Mouse (Mus musculus) inflammation-experienced regulatory T-cells, adult 6 months (primary cell): ENCODE results near the gene Myocos. TPM values are rescaled to one million over a fixed set of nuclear protein-coding genes. Genes with fewer than 3 reads are reported as not detected.
A peak's percentile ranks its signal among the peaks of the same experiment; 100 is the strongest.
"Not testable (repeated sequence)": the region's sequence is repeated elsewhere in the genome, so short reads cannot be mapped to it uniquely, and the experiment has no call there.

Source experiments
- ATAC-seq: one replicate; pipeline ENCODE4 v1.8.0; 2017
- polyA plus RNA-seq, 3 experiments: library from polyadenylated mRNA; unstranded; fragments of 100-300 nt; shearing (Covaris generic); gene quantifications; one replicate each; pipeline ENCODE4 v1.2.1; 2017

Myocos gene
- polyA plus RNA-seq: not detected

GRCm38 (mm10) chr1:162658119-162658518 is at the start of gene Myocos:
Gene Myocos, minus strand, starts transcription at chr1:162658219.
- ATAC-seq: no peak

- no peak for ATAC-seq
Measured at GRCm38 (mm10) chr1:162700389-162701066, 42.5 kb upstream of the Myocos start.

- no peak for ATAC-seq
Measured at GRCm38 (mm10) chr1:162697866-162698265, 39.8 kb upstream of the Myocos start.

- no peak for ATAC-seq
Measured at GRCm38 (mm10) chr1:162693721-162694120, 35.7 kb upstream of the Myocos start.

- no peak for ATAC-seq
Measured at GRCm38 (mm10) chr1:162665486-162666174, 7.6 kb upstream of the Myocos start.

- peak; percentile 76 for ATAC-seq
Measured at GRCm38 (mm10) chr1:162664826-162665475, 6.9 kb upstream of the Myocos start.

- no peak for ATAC-seq
Measured at GRCm38 (mm10) chr1:162660276-162660860, 2.3 kb upstream of the Myocos start.

GRCm38 (mm10) chr1:162648416-162648815 is 9.6 kb downstream of the Myocos start:
- ATAC-seq: no peak

- ATAC-seq: no peak
Measured at GRCm38 (mm10) chr1:162646083-162646686, 11.8 kb downstream of the Myocos start.

GRCm38 (mm10) chr1:162643752-162644151 is 14.3 kb downstream of the Myocos start:
- ATAC-seq: no peak

- no peak for ATAC-seq
Measured at GRCm38 (mm10) chr1:162642591-162642990, 15.4 kb downstream of the Myocos start.

GRCm38 (mm10) chr1:162639861-162640260 is 18.2 kb downstream of the Myocos start:
- ATAC-seq: no peak

- ATAC-seq: no peak
Measured at GRCm38 (mm10) chr1:162639051-162639750, 18.8 kb downstream of the Myocos start, which contains the start of gene Myoc. Gene Myoc, plus strand, starts transcription at chr1:162639155.

GRCm38 (mm10) chr1:162638535-162638934 is 19.5 kb downstream of the Myocos start:
- ATAC-seq: no peak

GRCm38 (mm10) chr1:162636516-162636915 is 21.5 kb downstream of the Myocos start:
- ATAC-seq: no peak

- ATAC-seq: not testable (repeated sequence)
Measured at GRCm38 (mm10) chr1:162635291-162635931, 22.6 kb downstream of the Myocos start.

GRCm38 (mm10) chr1:162628326-162628725 is 29.7 kb downstream of the Myocos start:
- not testable (repeated sequence) for ATAC-seq

GRCm38 (mm10) chr1:162627821-162628220 is 30.2 kb downstream of the Myocos start:
- not testable (repeated sequence) for ATAC-seq

GRCm38 (mm10) chr1:162625229-162625628 is 32.8 kb downstream of the Myocos start:
- ATAC-seq: no peak

GRCm38 (mm10) chr1:162623895-162624294 is 34.1 kb downstream of the Myocos start:
- no peak for ATAC-seq

GRCm38 (mm10) chr1:162620487-162620886 is 37.5 kb downstream of the Myocos start:
- no peak for ATAC-seq
